Mouse (Mus musculus): Measurements from ENCODE around the gene Top3b. TPM values are rescaled to one million over a fixed set of nuclear protein-coding genes. Genes with fewer than 3 reads are reported as not detected.
"Not testable (repeated sequence)": the region's sequence is repeated elsewhere in the genome, so short reads cannot be mapped to it uniquely, and the experiment has no call there.

The Top3b gene
- polyA plus RNA-seq, 1 experiment from 2014 or later = 55.0 TPM

DNA sequence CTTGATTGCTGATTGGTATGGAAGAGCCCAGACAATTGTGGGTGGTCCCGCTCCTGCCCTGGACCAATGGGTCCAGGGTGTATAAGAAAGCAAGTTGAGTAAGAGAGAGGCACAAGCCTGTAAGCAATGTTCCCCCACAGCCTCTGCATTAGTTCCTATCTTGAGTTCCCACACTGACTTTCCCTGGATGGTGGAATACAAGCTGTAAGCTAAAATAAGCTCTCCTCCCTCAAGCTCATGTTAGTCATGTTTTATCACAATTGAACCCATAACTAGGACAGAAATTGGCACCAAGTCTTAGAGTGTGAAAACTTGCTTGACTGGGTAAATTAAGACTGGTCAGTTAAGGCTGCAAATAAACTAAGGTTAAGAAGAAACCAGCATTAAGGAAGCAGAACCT, 15.0 kb upstream of the Top3b start:
- H3K9ac ChIP-seq (ENCODE audit: low read depth, low read length) = no peak overlapping the region
- ATAC-seq (replicated peaks; ENCODE audit: low FRiP score) (no peak), DNase-seq (ENCODE audit: low spot score) (no peak)
- H3K4me2 ChIP-seq = no peak overlapping the region
- H3K4me3 ChIP-seq (ENCODE audit: low read depth, low read length) = no peak overlapping the region
- WGBS = 97% methylated on average over 1 of the region's 1 CpGs
- H3K27ac ChIP-seq (ENCODE audit: low read depth, low read length) = no peak overlapping the region
- H3K9me3 ChIP-seq (ENCODE audit: control insufficient read depth, low read length) = no peaks in the 10 kb centered on the region
- H3K36me3 ChIP-seq (ENCODE audit: control insufficient read depth, insufficient read depth, low read length) = no peaks in the 10 kb centered on the region
- H3K27me3 ChIP-seq (replicated peaks; ENCODE audit: control insufficient read depth, insufficient read depth, low read length) = no peaks in the 10 kb centered on the region
- no peaks in the 10 kb centered on the region for H3K4me1 ChIP-seq (replicated peaks; ENCODE audit: control insufficient read depth, insufficient read depth, low read length)

DNA sequence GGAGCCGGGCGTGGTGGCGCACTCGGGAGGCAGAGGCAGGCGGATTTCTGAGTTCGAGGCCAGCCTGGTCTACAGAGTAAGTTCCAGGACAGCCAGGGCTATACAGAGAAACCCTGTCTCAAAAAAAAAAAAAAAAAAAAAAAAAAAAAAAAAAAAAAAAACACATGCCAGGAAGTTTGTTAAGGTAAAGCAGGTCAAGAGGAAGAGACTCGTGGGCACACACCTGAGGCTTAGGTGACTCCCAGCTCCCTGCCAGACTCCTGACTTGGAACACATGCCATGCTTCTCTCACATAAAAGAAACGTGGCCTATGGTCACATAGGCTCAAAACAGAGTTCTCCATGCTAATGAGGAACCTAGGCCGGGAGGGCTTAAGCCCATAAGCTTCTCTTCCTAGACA, 14.5 kb upstream of the Top3b start:
- H3K36me3 ChIP-seq (ENCODE audit: control insufficient read depth, insufficient read depth, low read length); H3K4me1 ChIP-seq (replicated peaks; ENCODE audit: control insufficient read depth, insufficient read depth, low read length); H3K27me3 ChIP-seq (replicated peaks; ENCODE audit: control insufficient read depth, insufficient read depth, low read length); DNase-seq (ENCODE audit: low spot score); H3K4me3 ChIP-seq (ENCODE audit: low read depth, low read length); H3K27ac ChIP-seq (ENCODE audit: low read depth, low read length); H3K9me3 ChIP-seq (ENCODE audit: control insufficient read depth, low read length); ATAC-seq (replicated peaks; ENCODE audit: low FRiP score); H3K9ac ChIP-seq (ENCODE audit: low read depth, low read length); H3K4me2 ChIP-seq: not testable (repeated sequence)
- WGBS = 75% methylated on average over 9 of the region's 9 CpGs

DNA sequence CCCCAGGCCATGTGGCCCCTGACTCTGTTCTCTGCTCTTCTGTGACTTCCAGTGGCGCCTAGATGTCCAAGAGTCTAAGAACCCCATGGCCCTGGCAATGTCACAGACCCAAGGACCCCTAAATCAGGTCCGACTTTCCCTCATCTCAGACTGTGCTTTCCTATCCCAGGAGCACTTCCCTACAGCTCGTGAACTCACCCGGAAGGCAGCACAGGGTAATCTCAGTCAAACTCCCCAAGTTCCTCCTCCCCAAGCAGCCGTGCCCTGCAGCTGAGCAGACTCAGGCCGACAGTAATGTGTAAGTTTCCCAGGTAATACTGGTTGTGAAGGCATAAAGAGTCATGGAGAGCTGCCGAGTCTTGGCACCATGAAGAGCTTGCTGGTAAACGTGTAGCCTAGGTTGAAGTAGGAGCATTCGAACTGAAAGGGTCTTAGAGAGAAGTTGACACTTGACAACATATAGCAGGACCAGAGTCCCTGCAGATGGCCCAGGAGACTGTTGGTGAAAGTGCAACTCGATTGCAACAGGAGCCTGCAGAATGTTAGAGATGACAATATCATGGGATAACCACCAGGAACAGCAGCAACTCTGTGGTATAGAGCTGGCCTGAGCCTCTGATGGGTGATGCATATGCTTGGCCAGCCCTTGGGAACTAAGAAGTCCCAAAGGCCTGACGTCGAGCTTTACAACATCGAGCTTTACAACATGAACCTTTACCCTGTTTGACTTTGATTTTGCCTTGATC, 13.6 kb upstream of the Top3b start:
- WGBS = 64% methylated on average over 13 of the region's 13 CpGs
- no peak overlapping the region for H3K9ac ChIP-seq (ENCODE audit: low read depth, low read length)
- no peaks in the 10 kb centered on the region for H3K9me3 ChIP-seq (ENCODE audit: control insufficient read depth, low read length)
- no peaks in the 10 kb centered on the region for H3K36me3 ChIP-seq (ENCODE audit: control insufficient read depth, insufficient read depth, low read length)
- ATAC-seq (replicated peaks; ENCODE audit: low FRiP score) = no peak
- no peaks in the 10 kb centered on the region for H3K4me1 ChIP-seq (replicated peaks; ENCODE audit: control insufficient read depth, insufficient read depth, low read length)
- H3K27ac ChIP-seq (ENCODE audit: low read depth, low read length) = no peak overlapping the region
- H3K4me2 ChIP-seq = no peak overlapping the region
- DNase-seq (ENCODE audit: low spot score) = no peak
- H3K4me3 ChIP-seq (ENCODE audit: low read depth, low read length) = no peak overlapping the region
- H3K27me3 ChIP-seq (replicated peaks; ENCODE audit: control insufficient read depth, insufficient read depth, low read length) = no peaks in the 10 kb centered on the region

DNA sequence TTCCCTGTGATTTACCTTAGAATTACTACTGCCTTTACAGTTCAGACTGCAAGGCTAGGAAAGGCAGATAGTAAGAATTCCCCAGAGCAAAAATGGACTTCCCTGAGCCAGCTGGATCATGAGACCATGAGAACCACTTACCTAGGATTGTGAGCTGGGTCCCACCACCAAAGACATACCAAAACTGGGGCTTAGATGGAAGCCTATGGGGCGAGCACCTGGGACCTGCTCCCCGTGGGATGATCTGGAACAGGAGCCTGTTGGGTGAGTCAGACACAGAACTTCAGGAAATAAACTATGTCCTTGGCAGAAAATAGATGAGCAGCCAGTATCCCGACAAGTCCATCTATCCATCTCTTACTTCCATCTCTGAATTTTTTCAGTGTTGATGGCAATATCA, 8.2 kb upstream of the Top3b start:
- WGBS = 64% methylated on average over 3 of the region's 3 CpGs

DNA sequence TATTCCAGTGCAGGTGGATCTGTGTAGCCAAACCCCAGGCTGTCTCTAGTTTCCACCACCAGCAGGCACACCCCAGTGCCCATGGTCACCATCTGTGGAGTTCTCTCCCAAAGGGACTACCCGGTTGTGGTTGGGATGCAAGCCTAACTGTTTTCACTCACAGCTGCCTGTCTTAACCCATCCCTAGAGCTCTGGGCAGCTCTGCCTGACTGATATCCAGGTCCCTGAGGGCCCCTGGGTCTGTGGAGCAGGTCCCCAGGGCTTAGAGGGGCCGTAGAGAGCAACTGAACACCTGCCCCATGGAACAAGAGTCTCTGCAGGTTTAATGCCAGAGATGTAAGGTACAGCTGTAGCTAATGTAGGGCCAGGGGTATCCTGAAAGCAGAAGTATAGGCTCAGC, 6.6 kb upstream of the Top3b start, which contains the start of gene Igll1:
Igll1 (minus strand) TSS at position 8 of the 400 bp plus-strand sequence.
- no peaks in the 10 kb centered on the region for H3K36me3 ChIP-seq (ENCODE audit: control insufficient read depth, insufficient read depth, low read length)
- H3K4me1 ChIP-seq (replicated peaks; ENCODE audit: control insufficient read depth, insufficient read depth, low read length) = peaks cover 2% of the 10 kb centered on the region; the same call in 1 of the 2 replicates
- 72% methylated on average over 2 of the region's 2 CpGs for WGBS
- no peaks in the 10 kb centered on the region for H3K9me3 ChIP-seq (ENCODE audit: control insufficient read depth, low read length)
- H3K27me3 ChIP-seq (replicated peaks; ENCODE audit: control insufficient read depth, insufficient read depth, low read length) = no peaks in the 10 kb centered on the region
- no peak within 1 kb of the TSS for H3K9ac ChIP-seq (ENCODE audit: low read depth, low read length)
- no peak within 1 kb of the TSS for H3K4me2 ChIP-seq
- peak; percentile 6 for DNase-seq (ENCODE audit: low spot score)
- no peak for ATAC-seq (replicated peaks; ENCODE audit: low FRiP score)
- no peak within 1 kb of the TSS for H3K4me3 ChIP-seq (ENCODE audit: low read depth, low read length)
- no peak within 1 kb of the TSS for H3K27ac ChIP-seq (ENCODE audit: low read depth, low read length)

More for the DNA sequence above, 8.2 kb upstream of the Top3b start:
- no peak overlapping the region for H3K4me2 ChIP-seq
- no peaks in the 10 kb centered on the region for H3K36me3 ChIP-seq (ENCODE audit: control insufficient read depth, insufficient read depth, low read length)
- H3K9ac ChIP-seq (ENCODE audit: low read depth, low read length) = no peak overlapping the region
- H3K9me3 ChIP-seq (ENCODE audit: control insufficient read depth, low read length) = no peaks in the 10 kb centered on the region
- H3K27ac ChIP-seq (ENCODE audit: low read depth, low read length) = no peak overlapping the region
- H3K4me1 ChIP-seq (replicated peaks; ENCODE audit: control insufficient read depth, insufficient read depth, low read length) = peaks cover 2% of the 10 kb centered on the region; the same call in 1 of the 2 replicates
- H3K27me3 ChIP-seq (replicated peaks; ENCODE audit: control insufficient read depth, insufficient read depth, low read length) = no peaks in the 10 kb centered on the region
- H3K4me3 ChIP-seq (ENCODE audit: low read depth, low read length) = no peak overlapping the region
- no peak for ATAC-seq (replicated peaks; ENCODE audit: low FRiP score)
- no peak for DNase-seq (ENCODE audit: low spot score)

DNA sequence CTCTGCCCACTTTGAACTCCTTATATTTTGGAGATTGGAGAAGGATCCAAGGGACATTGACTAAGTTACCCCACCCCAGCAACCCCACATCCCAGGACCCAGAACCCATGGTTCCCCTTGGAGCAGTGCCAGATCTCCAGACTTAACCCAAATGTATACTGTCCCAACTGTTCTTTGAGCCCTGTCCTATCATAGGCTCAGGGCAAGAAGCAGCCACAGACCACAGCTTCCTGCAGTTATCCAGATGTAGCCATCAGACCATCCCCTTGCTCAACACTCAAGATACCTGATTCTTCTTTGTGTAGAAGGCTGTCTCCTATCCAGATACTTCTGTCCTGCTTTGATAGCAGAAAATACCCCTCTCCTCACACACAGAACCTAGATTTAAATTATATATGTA, 5.3 kb upstream of the Top3b start:
- peak; percentile 16 for DNase-seq (ENCODE audit: low spot score)
- 0 out of 2 replicates have a peak, but pooled peaks have one; percentile 48 for ATAC-seq (replicated peaks; ENCODE audit: low FRiP score)
- H3K27ac ChIP-seq (ENCODE audit: low read depth, low read length) = no peak overlapping the region

DNA sequence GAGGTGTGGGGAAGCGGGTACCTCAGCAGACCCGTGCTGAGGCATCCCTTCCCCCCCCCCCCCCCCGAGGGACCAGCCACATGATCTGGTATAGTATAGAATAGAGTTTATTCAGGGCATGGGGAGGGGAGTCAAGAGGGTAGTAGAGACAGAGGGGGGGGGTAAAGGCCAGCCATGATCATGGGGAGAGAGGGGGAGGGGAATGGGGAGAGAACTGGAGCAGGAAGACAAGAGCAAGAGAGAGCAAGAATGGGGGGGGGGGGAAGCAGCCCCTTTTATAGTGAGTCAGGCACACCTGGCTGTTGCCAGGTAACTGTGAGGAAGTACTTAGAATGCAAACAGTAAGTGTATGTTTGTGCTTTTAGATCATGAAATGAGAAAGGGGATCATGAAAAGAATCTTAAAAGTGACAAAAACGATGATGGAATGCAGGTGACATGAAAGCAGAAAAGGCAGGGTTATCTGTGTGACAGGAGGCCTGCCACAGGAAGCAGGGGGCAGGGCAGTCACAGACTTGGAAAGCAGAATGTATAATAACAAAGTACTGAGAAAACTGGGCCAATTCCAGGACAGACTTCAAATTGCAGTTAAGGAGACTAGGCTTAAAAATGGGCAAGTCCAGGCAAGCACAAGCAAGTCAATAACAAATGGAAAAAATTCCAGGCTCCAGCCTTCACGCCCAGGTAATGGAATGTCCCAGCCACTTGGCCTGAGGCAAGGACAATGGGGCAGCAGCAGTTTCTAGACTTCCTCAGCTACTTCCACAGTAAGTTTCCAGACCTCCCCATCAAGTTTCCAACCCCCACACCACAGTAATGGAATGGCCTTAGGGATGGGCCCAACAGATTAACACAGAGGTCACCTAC, 4.6 kb upstream of the Top3b start:
- Histone ChIP-seq H3K27me3 (replicated peaks; ENCODE audit: control insufficient read depth, insufficient read depth, low read length) (no peaks in the 10 kb centered on the region), H3K9ac (ENCODE audit: low read depth, low read length) (no peak overlapping the region), H3K4me2 (no peak overlapping the region), H3K4me3 (ENCODE audit: low read depth, low read length) (no peak overlapping the region), H3K9me3 (ENCODE audit: control insufficient read depth, low read length) (no peaks in the 10 kb centered on the region), H3K27ac (ENCODE audit: low read depth, low read length) (no peak overlapping the region), H3K36me3 (ENCODE audit: control insufficient read depth, insufficient read depth, low read length) (no peaks in the 10 kb centered on the region), H3K4me1 (replicated peaks; ENCODE audit: control insufficient read depth, insufficient read depth, low read length) (peaks cover 2% of the 10 kb centered on the region; the same call in 1 of the 2 replicates)
- WGBS = 40% methylated on average over 4 of the region's 5 CpGs
- no peak for ATAC-seq (replicated peaks; ENCODE audit: low FRiP score)
- no peak for DNase-seq (ENCODE audit: low spot score)

More for the DNA sequence above, 5.3 kb upstream of the Top3b start:
- H3K9ac ChIP-seq (ENCODE audit: low read depth, low read length) = no peak overlapping the region
- H3K4me3 ChIP-seq (ENCODE audit: low read depth, low read length) = no peak overlapping the region
- H3K36me3 ChIP-seq (ENCODE audit: control insufficient read depth, insufficient read depth, low read length) = no peaks in the 10 kb centered on the region
- no peaks in the 10 kb centered on the region for H3K9me3 ChIP-seq (ENCODE audit: control insufficient read depth, low read length)
- H3K4me1 ChIP-seq (replicated peaks; ENCODE audit: control insufficient read depth, insufficient read depth, low read length) = peaks cover 2% of the 10 kb centered on the region; the same call in 1 of the 2 replicates
- H3K4me2 ChIP-seq = no peak overlapping the region
- no peaks in the 10 kb centered on the region for H3K27me3 ChIP-seq (replicated peaks; ENCODE audit: control insufficient read depth, insufficient read depth, low read length)

DNA sequence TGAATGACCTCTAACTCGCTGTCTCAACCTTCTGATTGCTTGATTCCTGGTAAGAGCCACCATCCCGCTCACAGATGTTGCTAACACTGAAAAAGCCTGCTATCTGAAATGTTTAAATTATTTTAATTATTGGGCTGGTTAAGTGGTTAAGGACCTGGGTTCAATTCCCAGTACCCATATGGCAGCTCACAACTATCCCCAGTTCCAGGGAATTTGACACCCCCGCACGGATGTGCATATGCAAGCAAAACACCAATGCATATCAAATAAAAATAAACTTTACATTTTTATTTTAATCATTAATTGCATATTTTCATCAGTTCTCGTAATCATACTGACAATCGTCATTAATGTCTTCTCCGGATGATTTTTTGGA, 307 bp upstream of the Top3b start:
- Histone ChIP-seq H3K4me2 (peak overlapping the region; percentile 77), H3K9me3 (ENCODE audit: control insufficient read depth, low read length) (no peaks in the 10 kb centered on the region), H3K27me3 (replicated peaks; ENCODE audit: control insufficient read depth, insufficient read depth, low read length) (no peaks in the 10 kb centered on the region), H3K4me3 (ENCODE audit: low read depth, low read length) (peak overlapping the region; percentile 84), H3K4me1 (replicated peaks; ENCODE audit: control insufficient read depth, insufficient read depth, low read length) (peaks cover 9% of the 10 kb centered on the region; the same call in 1 of the 2 replicates), H3K9ac (ENCODE audit: low read depth, low read length) (peak overlapping the region; percentile 93; the same call in 1 of the 2 replicates), H3K36me3 (ENCODE audit: control insufficient read depth, insufficient read depth, low read length) (peaks cover 4% of the 10 kb centered on the region), H3K27ac (ENCODE audit: low read depth, low read length) (peak overlapping the region; percentile 97; the same call in 1 of the 2 replicates)
- ATAC-seq (replicated peaks; ENCODE audit: low FRiP score) = peak; percentile 25
- WGBS = 39% methylated on average over 7 of the region's 7 CpGs
- DNase-seq (ENCODE audit: low spot score) = no peak

Data from liver, embryonic 11.5 days (tissue).